Mouse (Mus musculus): ENCODE data around the gene Fyn. TPM values are rescaled to one million over a fixed set of nuclear protein-coding genes. Genes with fewer than 3 reads are reported as not detected.

The Fyn gene
- polyA plus RNA-seq, 1 experiment from 2014 or later = 70.3 TPM

DNA sequence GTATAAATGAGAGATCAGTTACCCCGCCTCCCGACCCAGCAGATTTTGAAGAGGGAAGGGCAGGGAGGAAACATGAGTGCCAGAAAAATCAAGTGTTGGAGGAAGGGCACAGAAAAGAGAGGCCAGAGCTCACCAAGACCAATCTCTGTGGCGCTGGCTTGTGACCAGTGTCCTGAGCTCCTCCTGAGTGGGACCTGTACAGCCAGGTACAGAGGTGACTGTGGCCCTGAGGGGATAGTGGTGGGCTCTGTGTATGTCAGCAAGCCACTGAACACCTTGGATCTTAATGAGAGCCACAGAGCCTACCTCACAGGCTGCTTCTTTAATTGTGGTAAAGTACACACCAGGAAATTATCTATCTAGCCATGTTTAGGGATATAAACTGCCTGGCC lies 229.1 kb downstream of the Fyn start:
- WGBS = 38% methylated on average over 3 of the region's 3 CpGs
- Histone ChIP-seq H3K27me3 (replicated peaks) (no peaks in the 10 kb centered on the region), H3K36me3 (replicated peaks) (no peaks in the 10 kb centered on the region), H3K4me3 (no peak overlapping the region), H3K4me2 (no peak overlapping the region), H3K9ac (no peak overlapping the region), H3K27ac (peak overlapping the region; percentile 66), H3K4me1 (peaks cover 24% of the 10 kb centered on the region), H3K9me3 (no peaks in the 10 kb centered on the region)
- ATAC-seq (replicated peaks) = peak; percentile 59; the same call in 1 of the 2 replicates

DNA sequence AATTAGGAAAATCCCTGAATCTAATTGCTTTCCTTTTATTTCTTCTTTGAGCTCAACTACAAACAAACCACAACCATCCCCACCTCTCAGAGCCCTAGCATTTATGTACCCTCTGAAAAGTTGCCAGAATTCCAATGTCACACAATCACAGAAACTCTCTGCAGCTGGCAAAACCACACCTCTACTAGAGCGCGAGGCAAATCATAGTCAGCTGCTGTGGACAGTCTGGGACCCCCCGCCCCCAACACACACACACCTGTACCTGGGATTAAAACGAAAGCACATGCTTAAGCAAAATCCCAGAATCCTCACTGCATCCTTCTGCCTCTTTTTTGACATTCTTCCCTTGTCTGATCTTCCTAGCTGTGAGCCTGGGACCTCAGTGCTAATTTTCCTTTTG lies 230.9 kb downstream of the Fyn start:
- Histone ChIP-seq H3K4me3 (no peak overlapping the region), H3K4me2 (no peak overlapping the region), H3K36me3 (replicated peaks) (no peaks in the 10 kb centered on the region), H3K4me1 (peaks cover 24% of the 10 kb centered on the region), H3K9me3 (no peaks in the 10 kb centered on the region; the same call in 1 of the 2 replicates), H3K27ac (no peak overlapping the region), H3K27me3 (replicated peaks) (no peaks in the 10 kb centered on the region), H3K9ac (no peak overlapping the region)
- ATAC-seq (replicated peaks) = no peak
- 92% methylated on average over 4 of the region's 4 CpGs for WGBS

DNA sequence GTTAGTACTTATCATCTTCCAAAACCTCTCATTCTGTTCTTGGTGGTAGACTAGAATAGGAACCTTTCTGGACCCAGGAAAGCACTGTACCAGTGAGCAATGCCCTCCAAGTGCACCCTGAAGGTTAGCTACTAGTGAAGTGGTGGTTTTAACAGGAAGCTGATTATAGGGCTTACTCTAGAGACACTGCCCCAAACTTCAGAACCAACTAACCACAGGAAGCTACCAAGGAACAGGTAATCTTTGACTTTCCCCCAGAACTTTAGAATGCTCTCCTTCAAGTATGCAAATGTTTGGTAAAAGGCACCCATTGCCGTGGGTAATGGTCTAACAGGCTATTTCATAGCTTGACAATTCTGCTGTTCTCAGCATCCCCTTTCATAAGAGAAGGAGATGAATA lies 231.5 kb downstream of the Fyn start:
- Histone ChIP-seq H3K27me3 (replicated peaks) (no peaks in the 10 kb centered on the region), H3K4me3 (no peak overlapping the region), H3K9me3 (peaks cover 3% of the 10 kb centered on the region; the same call in 1 of the 2 replicates), H3K4me1 (peaks cover 24% of the 10 kb centered on the region), H3K36me3 (replicated peaks) (no peaks in the 10 kb centered on the region), H3K4me2 (no peak overlapping the region), H3K27ac (no peak overlapping the region), H3K9ac (no peak overlapping the region)
- no peak for ATAC-seq (replicated peaks)
- 72% methylated on average over 1 of the region's 1 CpGs for WGBS

DNA sequence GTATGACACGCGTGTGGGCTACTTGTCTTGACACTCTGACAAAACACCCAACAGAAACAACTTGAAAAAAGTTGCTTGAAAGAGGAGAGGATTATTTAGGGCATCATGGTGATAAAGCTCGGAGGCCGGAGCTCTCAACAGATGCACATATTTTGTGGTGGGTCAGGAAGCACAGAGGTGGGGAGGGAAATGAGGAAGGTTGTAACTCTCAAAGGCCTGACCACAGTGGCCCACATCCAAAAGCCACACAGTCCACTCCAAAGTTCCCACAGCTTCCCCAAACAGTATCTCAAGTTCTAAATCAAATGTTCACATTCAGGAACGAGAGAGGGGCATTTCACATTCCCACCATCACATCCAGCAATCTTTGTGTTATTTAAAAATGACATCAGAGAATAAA lies 232.4 kb downstream of the Fyn start:
- WGBS = 86% methylated on average over 5 of the region's 5 CpGs
- Histone ChIP-seq H3K9me3 (peaks cover 4% of the 10 kb centered on the region; the same call in 1 of the 2 replicates), H3K4me1 (peaks cover 19% of the 10 kb centered on the region), H3K9ac (no peak overlapping the region), H3K4me3 (no peak overlapping the region), H3K4me2 (no peak overlapping the region), H3K27me3 (replicated peaks) (no peaks in the 10 kb centered on the region), H3K36me3 (replicated peaks) (no peaks in the 10 kb centered on the region), H3K27ac (no peak overlapping the region)
- no peak for ATAC-seq (replicated peaks)

DNA sequence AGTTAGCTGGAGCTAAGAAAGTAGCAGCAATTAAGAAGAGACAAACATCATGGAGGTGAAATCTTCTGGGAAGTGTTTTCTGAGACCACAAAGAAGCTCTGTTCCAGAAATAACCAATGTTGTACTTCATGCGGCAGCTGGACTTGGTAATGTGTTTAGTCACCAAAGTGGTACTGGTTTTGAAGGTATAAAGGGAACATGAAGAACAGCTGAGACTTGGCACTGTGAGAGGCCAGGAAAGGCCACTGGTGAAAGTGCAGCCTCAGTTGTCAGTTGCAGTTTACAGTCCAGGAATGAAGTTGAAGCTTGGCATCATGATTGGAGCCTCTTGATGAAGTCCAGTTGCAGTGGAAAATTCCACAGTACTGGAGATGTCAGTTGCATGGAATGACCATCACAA lies 237.8 kb downstream of the Fyn start:
- Histone ChIP-seq H3K4me2 (no peak overlapping the region), H3K27ac (no peak overlapping the region), H3K9me3 (peaks cover 4% of the 10 kb centered on the region; the same call in 1 of the 2 replicates), H3K4me3 (no peak overlapping the region), H3K9ac (no peak overlapping the region), H3K36me3 (replicated peaks) (no peaks in the 10 kb centered on the region), H3K27me3 (replicated peaks) (no peaks in the 10 kb centered on the region), H3K4me1 (no peaks in the 10 kb centered on the region)
- no peak for ATAC-seq (replicated peaks)
- WGBS = 94% methylated on average over 1 of the region's 1 CpGs

DNA sequence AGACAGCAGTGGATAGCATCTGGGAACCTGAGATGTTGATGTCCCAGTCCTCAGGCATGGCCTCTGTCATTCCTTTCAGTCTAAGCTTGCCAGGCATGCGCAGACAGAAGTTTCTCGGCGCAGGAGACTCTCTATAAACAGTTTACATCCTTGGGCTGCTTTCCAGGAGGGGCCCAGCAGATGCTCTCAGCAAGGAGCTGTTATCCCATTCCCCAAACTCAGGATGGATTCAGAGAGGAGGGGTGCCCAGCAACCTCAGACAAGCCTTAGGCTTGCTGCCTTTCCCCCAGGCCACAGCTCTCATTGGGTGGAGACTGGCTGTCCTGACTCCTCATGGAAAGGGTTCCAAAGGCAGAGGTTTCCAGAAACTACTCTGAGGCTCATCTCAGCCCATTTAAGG lies 242.6 kb downstream of the Fyn start:
- H3K27me3 ChIP-seq (replicated peaks) = no peaks in the 10 kb centered on the region
- 82% methylated on average over 3 of the region's 3 CpGs for WGBS
- H3K27ac ChIP-seq = no peak overlapping the region
- no peaks in the 10 kb centered on the region for H3K9me3 ChIP-seq
- H3K9ac ChIP-seq = no peak overlapping the region
- H3K4me1 ChIP-seq = peaks cover 11% of the 10 kb centered on the region
- no peak for ATAC-seq (replicated peaks)
- no peaks in the 10 kb centered on the region for H3K36me3 ChIP-seq (replicated peaks)
- no peak overlapping the region for H3K4me3 ChIP-seq
- H3K4me2 ChIP-seq = no peak overlapping the region

DNA sequence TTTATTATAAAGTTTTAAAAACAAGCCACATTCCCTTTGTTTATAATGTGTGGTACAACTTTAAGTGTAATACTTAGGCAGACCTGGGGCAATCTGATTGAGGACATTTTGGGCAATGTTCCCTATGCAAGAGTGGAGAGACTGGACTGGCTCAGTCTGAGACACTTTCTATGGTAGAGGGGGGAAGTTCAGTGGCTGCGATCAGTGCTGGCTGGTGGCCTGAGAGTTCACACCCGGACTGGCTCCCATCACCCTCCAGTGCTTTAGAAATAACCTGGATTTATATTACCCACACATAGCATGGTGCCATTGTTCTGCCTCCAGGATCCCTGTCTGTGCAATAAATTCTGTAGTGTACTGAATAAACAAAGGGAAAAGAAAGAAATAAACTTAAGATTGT lies 243.5 kb downstream of the Fyn start:
- H3K4me1 ChIP-seq = peaks cover 11% of the 10 kb centered on the region
- no peaks in the 10 kb centered on the region for H3K36me3 ChIP-seq (replicated peaks)
- WGBS = 71% methylated on average over 2 of the region's 2 CpGs
- no peak for ATAC-seq (replicated peaks)
- no peak overlapping the region for H3K4me3 ChIP-seq
- no peak overlapping the region for H3K4me2 ChIP-seq
- no peak overlapping the region for H3K27ac ChIP-seq
- H3K9ac ChIP-seq = no peak overlapping the region
- H3K9me3 ChIP-seq = no peaks in the 10 kb centered on the region
- no peaks in the 10 kb centered on the region for H3K27me3 ChIP-seq (replicated peaks)

DNA sequence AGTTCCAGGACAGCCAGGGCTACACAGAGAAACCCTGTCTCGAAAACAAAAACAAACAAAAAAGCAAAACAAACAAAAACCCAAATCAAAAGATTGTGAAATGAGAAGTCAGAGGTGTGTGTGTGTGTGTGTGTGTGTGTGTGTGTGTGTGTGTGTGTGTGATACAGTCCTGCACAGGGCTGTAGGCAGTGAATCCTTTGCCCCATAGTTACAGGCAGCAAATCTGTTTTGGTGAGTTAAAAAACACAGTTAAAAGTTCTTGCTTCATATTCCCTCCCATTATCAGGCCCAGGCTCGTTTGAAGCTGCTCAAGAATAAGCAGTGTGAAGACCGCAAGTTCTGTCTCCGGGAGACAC lies 244.0 kb downstream of the Fyn start, which contains the start of gene Traf3ip2:
Gene Traf3ip2, plus strand, starts transcription at position 302 of the 356 bp plus-strand sequence.
- Histone ChIP-seq H3K9me3 (no peaks in the 10 kb centered on the region), H3K36me3 (replicated peaks) (no peaks in the 10 kb centered on the region), H3K9ac (no peak within 1 kb of the TSS), H3K4me1 (peaks cover 11% of the 10 kb centered on the region), H3K4me3 (no peak within 1 kb of the TSS), H3K27me3 (replicated peaks) (no peaks in the 10 kb centered on the region), H3K4me2 (peak within 1 kb of the TSS; percentile 28), H3K27ac (peak within 1 kb of the TSS; percentile 37; the same call in 1 of the 2 replicates)
- 47% methylated on average over 4 of the region's 4 CpGs for WGBS
- no peak for ATAC-seq (replicated peaks)

DNA sequence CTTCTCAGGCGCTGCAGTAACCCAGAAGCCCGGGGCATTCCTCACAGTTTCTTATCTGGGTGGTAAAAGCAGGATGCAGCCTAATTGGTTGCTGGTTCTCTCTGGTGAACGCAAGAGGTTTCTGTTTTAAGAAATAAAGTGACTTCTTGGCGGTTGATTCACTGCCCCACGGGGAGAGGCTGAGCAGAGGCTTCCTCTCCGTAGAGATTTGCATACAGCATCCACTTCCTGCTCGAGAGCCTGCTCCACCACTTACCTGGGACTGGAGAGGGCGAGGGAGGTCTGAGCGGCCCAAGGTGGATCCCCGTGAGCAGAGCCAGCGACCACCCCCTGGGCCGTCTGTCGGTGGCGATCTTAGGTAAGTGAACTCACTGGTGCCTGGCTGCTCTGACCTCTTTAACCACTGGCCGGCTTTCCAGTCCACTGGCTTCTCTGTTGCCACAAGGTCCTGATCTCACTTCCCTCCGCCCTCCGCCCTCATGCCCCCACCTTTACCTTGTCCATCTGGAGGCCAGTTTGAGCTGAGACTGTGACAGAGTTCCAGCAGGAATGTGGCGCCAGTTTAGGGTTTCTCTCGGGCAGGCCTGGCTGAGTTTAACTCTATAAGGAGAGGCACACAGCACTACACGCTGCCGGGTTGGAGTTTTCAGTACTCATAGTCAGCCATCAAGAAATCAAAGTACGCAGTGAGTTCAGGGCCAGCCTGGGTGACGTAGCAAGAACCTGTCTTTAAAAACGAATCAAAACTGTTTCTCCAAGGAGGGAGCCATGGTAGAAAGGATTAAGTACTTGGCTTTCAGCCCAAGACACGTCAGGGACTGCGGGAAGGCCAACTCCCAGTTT lies 244.6 kb downstream of the Fyn start:
- 14% methylated on average over 26 of the region's 26 CpGs for WGBS
- 0 out of 2 replicates have a peak, but pooled peaks have one; percentile 37 for ATAC-seq (replicated peaks)
- Histone ChIP-seq H3K36me3 (replicated peaks) (no peaks in the 10 kb centered on the region), H3K4me1 (peaks cover 11% of the 10 kb centered on the region), H3K4me2 (peak overlapping the region; percentile 28), H3K9me3 (no peaks in the 10 kb centered on the region), H3K9ac (no peak overlapping the region), H3K4me3 (no peak overlapping the region), H3K27me3 (replicated peaks) (no peaks in the 10 kb centered on the region), H3K27ac (peak overlapping the region; percentile 37; the same call in 1 of the 2 replicates)

DNA sequence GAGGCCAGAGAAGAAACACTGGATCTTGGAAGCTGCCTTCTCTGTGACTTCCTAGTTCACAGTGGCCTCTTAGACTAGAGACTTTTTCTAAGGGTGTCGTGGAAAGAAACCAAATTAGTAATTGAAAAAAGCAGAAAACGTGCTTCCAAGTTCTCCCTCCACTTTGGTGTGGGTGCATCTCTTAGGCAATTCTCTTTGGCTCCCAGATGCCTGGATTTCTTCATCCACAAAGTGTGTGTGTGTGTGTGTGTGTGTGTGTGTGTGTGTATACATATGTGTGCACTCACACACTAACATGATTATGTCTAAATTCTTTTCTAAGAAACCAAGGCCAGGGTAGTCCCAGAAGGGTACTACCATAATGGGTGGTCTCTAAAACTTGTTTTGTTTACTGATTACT lies 245.3 kb downstream of the Fyn start:
- H3K9ac ChIP-seq = no peak overlapping the region

DNA sequence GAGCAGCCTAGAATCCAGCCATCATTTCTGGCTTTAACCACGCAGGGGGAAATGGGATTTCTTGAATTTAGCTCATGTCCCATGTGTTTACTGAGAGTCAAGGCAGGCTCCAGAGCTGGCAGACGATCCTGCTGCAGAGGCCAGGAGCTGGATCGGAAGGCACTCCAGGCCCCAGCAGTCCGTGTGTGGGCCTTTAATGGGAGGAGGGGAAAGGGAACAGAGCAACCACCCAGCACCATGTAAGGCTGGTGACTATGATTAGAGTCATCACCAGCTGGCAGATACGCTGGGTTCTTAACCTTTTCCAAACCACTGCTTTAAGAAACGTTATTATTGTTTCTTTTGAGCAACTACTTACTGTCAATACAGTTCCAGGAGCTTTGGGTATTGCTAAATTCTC lies 246.0 kb downstream of the Fyn start:
- ATAC-seq (replicated peaks) = peak; percentile 46; the same call in 1 of the 2 replicates
- Histone ChIP-seq H3K27me3 (replicated peaks) (no peaks in the 10 kb centered on the region), H3K4me3 (no peak overlapping the region), H3K9me3 (no peaks in the 10 kb centered on the region), H3K36me3 (replicated peaks) (no peaks in the 10 kb centered on the region), H3K27ac (no peak overlapping the region), H3K4me2 (no peak overlapping the region), H3K4me1 (peaks cover 11% of the 10 kb centered on the region), H3K9ac (no peak overlapping the region)
- WGBS = 21% methylated on average over 6 of the region's 6 CpGs

More for the DNA sequence above, 245.3 kb downstream of the Fyn start:
- Histone ChIP-seq H3K27ac (no peak overlapping the region), H3K27me3 (replicated peaks) (no peaks in the 10 kb centered on the region), H3K4me1 (peaks cover 11% of the 10 kb centered on the region), H3K9me3 (no peaks in the 10 kb centered on the region), H3K4me2 (no peak overlapping the region), H3K36me3 (replicated peaks) (no peaks in the 10 kb centered on the region), H3K4me3 (no peak overlapping the region)
- 32% methylated on average over 2 of the region's 2 CpGs for WGBS
- ATAC-seq (replicated peaks) = no peak
